Mouse (Mus musculus): ENCODE results near the gene Kif13a. TPM values are rescaled to one million over a fixed set of nuclear protein-coding genes. Genes with fewer than 3 reads are reported as not detected.

The Kif13a gene
- polyA plus RNA-seq, 1 experiment from 2014 or later: 39.8 TPM

DNA sequence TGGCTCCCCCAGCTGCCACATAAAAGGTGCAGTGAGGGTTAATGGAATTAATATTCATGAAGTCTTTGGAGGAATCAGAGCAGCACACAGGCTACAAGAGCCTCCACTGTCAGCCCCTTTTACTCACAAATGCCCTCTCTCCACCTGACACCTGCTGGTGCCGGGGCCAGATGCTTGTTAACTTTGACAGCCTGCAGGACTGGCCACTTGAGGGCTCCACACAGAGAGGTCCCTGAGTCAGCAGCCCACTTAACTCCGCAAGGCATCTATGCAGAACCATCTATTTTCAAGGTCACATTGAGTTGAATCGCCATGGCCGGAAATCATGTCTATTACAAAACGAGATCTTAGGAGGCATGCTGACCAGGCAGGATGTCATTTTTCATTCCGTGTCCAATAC is 57.5 kb downstream of the Kif13a start:
- H3K9me3 ChIP-seq (replicated peaks; ENCODE audit: control insufficient read depth, low read length): no peaks in the 10 kb centered on the region
- H3K4me3 ChIP-seq (ENCODE audit: low read depth, low read length): no peak overlapping the region
- no peaks in the 10 kb centered on the region for H3K36me3 ChIP-seq (ENCODE audit: control insufficient read depth, insufficient read depth, low read length)
- ATAC-seq (replicated peaks; ENCODE audit: insufficient number of reproducible peaks, low FRiP score, low TSS enrichment): no peak; the same call in 1 of the 2 replicates
- no peak overlapping the region for H3K4me2 ChIP-seq
- no peaks in the 10 kb centered on the region for H3K27me3 ChIP-seq (ENCODE audit: control insufficient read depth, insufficient read depth, low read length)
- no peak overlapping the region for H3K9ac ChIP-seq (ENCODE audit: low read depth, low read length)
- H3K27ac ChIP-seq (ENCODE audit: low read depth, low read length): peak overlapping the region; percentile 75
- H3K4me1 ChIP-seq (ENCODE audit: control insufficient read depth, insufficient read depth, low read length): peaks cover 30% of the 10 kb centered on the region
- 34% methylated on average over 6 of the region's 6 CpGs for WGBS (ENCODE audit: insufficient replicate concordance)

DNA sequence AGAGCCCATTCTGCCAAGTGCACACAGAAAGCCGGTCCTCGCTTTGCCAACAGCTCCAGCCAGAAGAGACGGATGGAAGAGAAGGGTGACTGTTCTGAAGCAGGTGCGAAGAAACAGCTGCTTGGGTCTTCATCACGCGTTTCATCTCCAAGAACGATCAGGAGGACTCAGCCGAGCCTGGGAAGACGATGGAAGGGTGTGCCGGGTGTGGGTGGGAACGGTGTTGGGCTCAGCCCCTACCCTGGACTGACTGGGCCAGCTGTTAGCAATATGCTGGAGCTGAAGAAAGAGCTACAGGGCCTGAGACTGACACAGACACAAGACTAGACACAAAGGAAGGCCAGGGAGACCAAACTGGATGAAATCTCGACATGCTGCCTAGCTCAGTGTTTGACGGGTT is 60.2 kb downstream of the Kif13a start:
- Histone ChIP-seq H3K27ac (ENCODE audit: low read depth, low read length) (no peak overlapping the region), H3K9me3 (replicated peaks; ENCODE audit: control insufficient read depth, low read length) (no peaks in the 10 kb centered on the region), H3K4me3 (ENCODE audit: low read depth, low read length) (no peak overlapping the region), H3K4me1 (ENCODE audit: control insufficient read depth, insufficient read depth, low read length) (peaks cover 18% of the 10 kb centered on the region), H3K4me2 (no peak overlapping the region), H3K27me3 (ENCODE audit: control insufficient read depth, insufficient read depth, low read length) (no peaks in the 10 kb centered on the region), H3K36me3 (ENCODE audit: control insufficient read depth, insufficient read depth, low read length) (no peaks in the 10 kb centered on the region), H3K9ac (ENCODE audit: low read depth, low read length) (no peak overlapping the region)
- 91% methylated on average over 13 of the region's 13 CpGs for WGBS (ENCODE audit: insufficient replicate concordance)
- ATAC-seq (replicated peaks; ENCODE audit: insufficient number of reproducible peaks, low FRiP score, low TSS enrichment): no peak

DNA sequence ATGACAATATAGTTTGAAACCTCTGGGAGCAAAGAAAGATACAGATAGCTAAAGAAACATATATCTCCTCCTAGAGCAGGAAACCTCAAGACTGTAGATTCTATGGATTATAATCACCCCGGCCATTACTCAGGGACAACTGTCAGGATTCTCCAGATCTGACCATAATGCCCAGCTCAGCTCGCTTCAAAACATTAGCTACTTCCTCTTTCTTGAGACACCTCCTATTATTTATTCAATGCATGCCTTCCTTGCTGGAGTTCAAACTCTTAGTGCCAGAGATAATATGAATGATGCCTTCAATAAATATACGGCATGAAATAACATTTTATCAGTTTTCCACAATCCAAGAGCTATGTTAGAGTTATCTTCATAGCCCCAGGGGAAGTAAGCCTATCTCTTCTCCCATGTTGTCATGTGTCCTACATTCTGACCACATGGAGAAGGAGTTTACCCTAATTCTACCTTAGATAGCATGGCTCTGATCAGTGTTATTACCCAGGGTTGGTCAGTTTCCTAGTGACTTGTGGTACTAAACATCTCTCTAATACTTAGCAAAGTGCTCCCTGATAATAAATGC is 66.4 kb downstream of the Kif13a start:
- Histone ChIP-seq H3K9me3 (replicated peaks; ENCODE audit: control insufficient read depth, low read length) (no peaks in the 10 kb centered on the region), H3K4me3 (ENCODE audit: low read depth, low read length) (no peak overlapping the region), H3K36me3 (ENCODE audit: control insufficient read depth, insufficient read depth, low read length) (no peaks in the 10 kb centered on the region), H3K4me1 (ENCODE audit: control insufficient read depth, insufficient read depth, low read length) (no peaks in the 10 kb centered on the region), H3K27ac (ENCODE audit: low read depth, low read length) (no peak overlapping the region), H3K27me3 (ENCODE audit: control insufficient read depth, insufficient read depth, low read length) (no peaks in the 10 kb centered on the region), H3K9ac (ENCODE audit: low read depth, low read length) (no peak overlapping the region), H3K4me2 (no peak overlapping the region)
- WGBS (ENCODE audit: insufficient replicate concordance): 63% methylated on average over 3 of the region's 3 CpGs
- no peak for ATAC-seq (replicated peaks; ENCODE audit: insufficient number of reproducible peaks, low FRiP score, low TSS enrichment)

DNA sequence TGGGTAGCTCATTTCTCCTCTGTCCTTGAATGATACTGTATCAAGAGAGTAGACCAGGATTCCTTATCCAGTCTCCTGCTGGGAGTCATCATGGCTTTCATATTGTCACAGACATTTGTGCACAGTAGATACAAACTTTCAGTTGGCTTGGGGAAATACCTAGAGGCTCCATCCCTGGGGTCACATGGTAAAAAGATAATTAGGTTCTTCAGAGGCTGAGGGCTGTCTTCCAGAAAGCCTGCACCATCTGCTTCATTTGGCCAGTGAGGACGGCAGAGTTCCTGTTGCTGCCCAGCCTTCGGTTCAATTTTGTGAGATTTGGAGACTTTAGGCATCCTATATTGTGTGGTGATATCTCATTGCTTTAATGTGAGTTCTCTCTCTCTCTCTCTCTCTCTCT is 69.8 kb downstream of the Kif13a start:
- whole genome bisulfite sequencing (ENCODE audit: insufficient replicate concordance): 90% methylated on average over 2 of the region's 2 CpGs
- no peak overlapping the region for H3K27ac ChIP-seq (ENCODE audit: low read depth, low read length)
- H3K9me3 ChIP-seq (replicated peaks; ENCODE audit: control insufficient read depth, low read length): no peaks in the 10 kb centered on the region
- no peak overlapping the region for H3K4me3 ChIP-seq (ENCODE audit: low read depth, low read length)
- H3K4me1 ChIP-seq (ENCODE audit: control insufficient read depth, insufficient read depth, low read length): peaks cover 4% of the 10 kb centered on the region
- no peak overlapping the region for H3K9ac ChIP-seq (ENCODE audit: low read depth, low read length)
- no peaks in the 10 kb centered on the region for H3K36me3 ChIP-seq (ENCODE audit: control insufficient read depth, insufficient read depth, low read length)
- no peaks in the 10 kb centered on the region for H3K27me3 ChIP-seq (ENCODE audit: control insufficient read depth, insufficient read depth, low read length)
- no peak overlapping the region for H3K4me2 ChIP-seq
- no peak for ATAC-seq (replicated peaks; ENCODE audit: insufficient number of reproducible peaks, low FRiP score, low TSS enrichment)

DNA sequence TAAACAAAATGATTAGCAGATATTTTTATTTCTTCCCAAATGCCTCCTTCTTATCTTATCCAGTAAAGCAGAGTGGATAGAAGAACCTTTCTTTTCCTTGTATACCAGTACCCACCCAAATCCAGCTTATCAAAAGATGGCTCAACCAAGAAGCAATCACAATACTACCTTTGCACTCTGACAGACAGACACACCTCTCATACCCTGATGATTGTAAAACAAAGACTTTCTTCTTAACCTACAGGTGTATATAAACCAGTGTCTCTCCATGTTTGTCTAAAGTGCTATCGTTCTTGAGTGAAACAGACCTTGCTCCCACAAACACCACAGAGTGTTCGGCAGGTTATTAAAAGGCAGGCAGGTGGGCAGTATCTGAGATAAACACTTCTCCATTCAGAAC is 70.5 kb downstream of the Kif13a start:
- H3K4me2 ChIP-seq: no peak overlapping the region
- no peak overlapping the region for H3K9ac ChIP-seq (ENCODE audit: low read depth, low read length)
- H3K4me3 ChIP-seq (ENCODE audit: low read depth, low read length): no peak overlapping the region
- H3K9me3 ChIP-seq (replicated peaks; ENCODE audit: control insufficient read depth, low read length): no peaks in the 10 kb centered on the region
- H3K27ac ChIP-seq (ENCODE audit: low read depth, low read length): no peak overlapping the region
- H3K36me3 ChIP-seq (ENCODE audit: control insufficient read depth, insufficient read depth, low read length): no peaks in the 10 kb centered on the region
- H3K4me1 ChIP-seq (ENCODE audit: control insufficient read depth, insufficient read depth, low read length): peaks cover 4% of the 10 kb centered on the region
- no peaks in the 10 kb centered on the region for H3K27me3 ChIP-seq (ENCODE audit: control insufficient read depth, insufficient read depth, low read length)
- 82% methylated on average over 2 of the region's 2 CpGs for WGBS (ENCODE audit: insufficient replicate concordance)
- no peak for ATAC-seq (replicated peaks; ENCODE audit: insufficient number of reproducible peaks, low FRiP score, low TSS enrichment)

DNA sequence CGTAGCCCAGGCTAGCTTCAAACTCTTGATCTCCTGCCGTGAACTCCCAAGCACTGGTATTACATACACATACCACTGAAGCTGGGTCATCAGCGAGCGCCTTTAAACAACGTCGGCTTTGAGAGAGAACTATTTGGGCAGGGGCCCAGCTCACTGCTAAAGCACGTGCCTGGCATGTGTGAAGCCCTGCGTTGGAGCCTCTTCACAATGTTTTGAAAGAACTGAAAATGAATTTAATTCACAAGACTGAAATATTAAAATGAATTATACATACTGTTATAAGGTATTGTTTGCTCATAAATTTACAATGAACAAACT is 70.9 kb downstream of the Kif13a start:
- Histone ChIP-seq H3K9me3 (replicated peaks; ENCODE audit: control insufficient read depth, low read length) (no peaks in the 10 kb centered on the region), H3K27me3 (ENCODE audit: control insufficient read depth, insufficient read depth, low read length) (no peaks in the 10 kb centered on the region), H3K36me3 (ENCODE audit: control insufficient read depth, insufficient read depth, low read length) (no peaks in the 10 kb centered on the region), H3K4me3 (ENCODE audit: low read depth, low read length) (no peak overlapping the region), H3K4me1 (ENCODE audit: control insufficient read depth, insufficient read depth, low read length) (peaks cover 4% of the 10 kb centered on the region), H3K27ac (ENCODE audit: low read depth, low read length) (no peak overlapping the region), H3K4me2 (no peak overlapping the region), H3K9ac (ENCODE audit: low read depth, low read length) (no peak overlapping the region)
- 74% methylated on average over 8 of the region's 8 CpGs for WGBS (ENCODE audit: insufficient replicate concordance)
- no peak for ATAC-seq (replicated peaks; ENCODE audit: insufficient number of reproducible peaks, low FRiP score, low TSS enrichment)

DNA sequence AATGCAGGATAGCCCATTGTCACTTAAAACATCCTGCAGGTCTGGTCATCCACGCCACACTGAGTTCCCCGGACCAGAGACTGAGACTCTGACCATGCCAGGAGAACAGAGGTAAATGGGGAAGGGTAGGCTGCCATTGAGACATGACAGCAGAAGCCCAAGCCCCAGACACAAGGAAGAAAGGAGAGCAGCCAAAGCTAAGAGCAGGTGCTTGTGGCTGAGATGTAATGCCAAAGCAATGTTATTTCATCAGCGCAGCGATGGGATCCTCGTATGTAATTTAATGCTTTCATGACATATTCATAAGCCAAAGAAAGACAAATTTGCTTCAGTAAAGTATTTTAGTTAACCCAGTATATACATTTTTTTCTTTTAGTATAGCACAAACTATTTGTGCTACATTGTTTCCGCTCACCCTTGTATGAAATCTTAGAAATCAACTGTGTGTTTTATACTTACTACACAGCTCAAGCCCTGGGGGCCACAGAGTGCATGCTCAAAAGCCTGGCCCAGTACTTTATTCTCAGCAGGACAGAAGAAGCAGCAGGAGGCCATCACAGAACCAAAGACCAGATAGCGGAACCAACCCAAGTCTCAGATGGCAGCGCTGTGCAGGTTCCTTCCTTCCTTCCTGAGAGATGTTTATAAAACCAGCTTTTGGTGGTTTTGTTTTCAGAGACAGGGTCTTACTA is 71.4 kb downstream of the Kif13a start:
- Histone ChIP-seq H3K27me3 (ENCODE audit: control insufficient read depth, insufficient read depth, low read length) (no peaks in the 10 kb centered on the region), H3K36me3 (ENCODE audit: control insufficient read depth, insufficient read depth, low read length) (0 out of 2 replicates have a peak, but pooled peaks cover 2% of the 10 kb centered on the region), H3K9ac (ENCODE audit: low read depth, low read length) (no peak overlapping the region), H3K4me2 (no peak overlapping the region), H3K4me3 (ENCODE audit: low read depth, low read length) (no peak overlapping the region), H3K9me3 (replicated peaks; ENCODE audit: control insufficient read depth, low read length) (no peaks in the 10 kb centered on the region), H3K27ac (ENCODE audit: low read depth, low read length) (no peak overlapping the region), H3K4me1 (ENCODE audit: control insufficient read depth, insufficient read depth, low read length) (peaks cover 4% of the 10 kb centered on the region)
- 92% methylated on average over 8 of the region's 8 CpGs for WGBS (ENCODE audit: insufficient replicate concordance)
- no peak for ATAC-seq (replicated peaks; ENCODE audit: insufficient number of reproducible peaks, low FRiP score, low TSS enrichment)

DNA sequence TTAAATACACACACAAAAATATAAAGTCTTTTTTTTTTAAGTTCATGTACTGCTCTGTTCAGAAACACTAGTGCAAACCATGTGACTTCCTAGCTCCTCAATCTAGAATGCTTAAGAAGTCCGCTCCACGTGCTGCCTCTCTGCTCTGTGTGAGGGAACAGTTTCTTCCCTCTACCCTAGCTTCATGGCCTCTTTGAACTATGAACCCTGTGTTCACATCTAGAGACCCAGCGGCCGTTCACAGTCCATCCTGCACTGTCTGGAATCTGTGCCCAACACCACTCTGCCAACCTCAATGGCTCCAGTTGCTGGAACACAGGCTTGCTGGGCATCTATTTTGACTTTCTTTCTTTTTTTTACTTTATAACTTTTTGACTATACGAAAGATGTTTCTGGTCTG is 75.2 kb downstream of the Kif13a start:
- H3K36me3 ChIP-seq (ENCODE audit: control insufficient read depth, insufficient read depth, low read length): 0 out of 2 replicates have a peak, but pooled peaks cover 5% of the 10 kb centered on the region
- no peak overlapping the region for H3K4me3 ChIP-seq (ENCODE audit: low read depth, low read length)
- H3K4me1 ChIP-seq (ENCODE audit: control insufficient read depth, insufficient read depth, low read length): peaks cover 4% of the 10 kb centered on the region
- H3K27me3 ChIP-seq (ENCODE audit: control insufficient read depth, insufficient read depth, low read length): no peaks in the 10 kb centered on the region
- WGBS (ENCODE audit: insufficient replicate concordance): 74% methylated on average over 5 of the region's 5 CpGs
- no peak overlapping the region for H3K4me2 ChIP-seq
- H3K9me3 ChIP-seq (replicated peaks; ENCODE audit: control insufficient read depth, low read length): no peaks in the 10 kb centered on the region
- no peak overlapping the region for H3K9ac ChIP-seq (ENCODE audit: low read depth, low read length)
- ATAC-seq (replicated peaks; ENCODE audit: insufficient number of reproducible peaks, low FRiP score, low TSS enrichment): no peak
- H3K27ac ChIP-seq (ENCODE audit: low read depth, low read length): no peak overlapping the region

DNA sequence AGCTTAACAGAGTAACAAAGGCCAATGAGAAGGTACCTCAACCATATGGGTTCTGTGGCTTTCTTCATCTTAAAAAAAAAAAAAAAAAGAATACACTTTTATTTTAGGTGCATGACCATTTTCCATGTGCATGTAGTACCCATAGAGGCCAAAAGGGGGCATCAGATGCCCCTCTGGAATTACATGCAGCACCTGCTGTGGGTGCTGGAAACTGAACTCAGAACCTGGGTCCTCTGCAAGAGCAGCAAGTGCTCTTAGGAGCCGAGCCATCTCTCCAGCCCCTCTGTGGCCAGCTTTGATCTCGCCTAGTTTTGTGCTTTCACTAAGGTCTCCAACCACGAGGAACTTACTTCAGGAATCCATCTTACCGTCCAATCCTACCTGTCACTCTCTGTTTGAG is 77.2 kb downstream of the Kif13a start:
- 89% methylated on average over 4 of the region's 4 CpGs for WGBS (ENCODE audit: insufficient replicate concordance)
- H3K9me3 ChIP-seq (replicated peaks; ENCODE audit: control insufficient read depth, low read length): no peaks in the 10 kb centered on the region
- no peak overlapping the region for H3K4me2 ChIP-seq
- H3K4me3 ChIP-seq (ENCODE audit: low read depth, low read length): no peak overlapping the region
- peaks cover 4% of the 10 kb centered on the region for H3K4me1 ChIP-seq (ENCODE audit: control insufficient read depth, insufficient read depth, low read length)
- no peak for ATAC-seq (replicated peaks; ENCODE audit: insufficient number of reproducible peaks, low FRiP score, low TSS enrichment)
- H3K27me3 ChIP-seq (ENCODE audit: control insufficient read depth, insufficient read depth, low read length): no peaks in the 10 kb centered on the region
- H3K27ac ChIP-seq (ENCODE audit: low read depth, low read length): no peak overlapping the region
- no peak overlapping the region for H3K9ac ChIP-seq (ENCODE audit: low read depth, low read length)
- 0 out of 2 replicates have a peak, but pooled peaks cover 5% of the 10 kb centered on the region for H3K36me3 ChIP-seq (ENCODE audit: control insufficient read depth, insufficient read depth, low read length)
